Mouse (Mus musculus) liver, embryonic 14.5 days (tissue): ENCODE data around the gene Cep41. TPM values are rescaled to one million over a fixed set of nuclear protein-coding genes. Genes with fewer than 3 reads are reported as not detected.

Source experiments
- ATAC-seq: fragments of 200-750 bp; cut with Nextera tagmentation; 2 replicates; pipeline ENCODE4 v1.8.0; 2017; ENCODE audit warnings: moderate number of reproducible peaks, mild to moderate bottlenecking, moderate library complexity; ENCODE audit not compliant: insufficient read depth
- DNase-seq, 3 experiments: peaks; one replicate each; pipeline ENCODE4 v3.0.0-alpha.2; 2012 to 2013; ENCODE audit warnings: low read depth in 3 of 3, low spot score in 3 of 3
- H3K27ac ChIP-seq: fragments of 300-500 bp; sonication (generic); 2 replicates; pipeline ENCODE4 v1.5.1; 2014; ENCODE audit warnings: moderate library complexity, mild to moderate bottlenecking, control low read depth, inconsistent platforms
- H3K27me3 ChIP-seq: fragments of 300-500 bp; sonication (generic); 2 replicates; pipeline ENCODE4 v1.6.1; 2014; ENCODE audit warnings: mild to moderate bottlenecking, low read length, moderate library complexity; ENCODE audit not compliant: control insufficient read depth, insufficient read depth
- H3K36me3 ChIP-seq: fragments of 300-500 bp; sonication (generic); replicated peaks from 2 replicates; pipeline ENCODE4 v1.6.1; 2014; ENCODE audit warnings: low read depth; ENCODE audit not compliant: control insufficient read depth, insufficient read depth
- H3K4me1 ChIP-seq, 2 experiments: fragments of 200-500 bp in 1 of 2; fragments of 300-500 bp in 1 of 2; sonication (generic) in 1 of 2; replicated peaks; 2 replicates each; pipeline ENCODE4 v1.6.1; 2012 to 2014; ENCODE audit warnings: antibody characterized with exemption in 1 of 2, inconsistent platforms in 1 of 2, low read length in 1 of 2; ENCODE audit not compliant: control insufficient read depth in 2 of 2, insufficient read depth in 2 of 2
- H3K4me2 ChIP-seq: fragments of 300-500 bp; sonication (generic); 2 replicates; pipeline ENCODE4 v1.6.1; 2014; ENCODE audit warnings: low read depth, mild to moderate bottlenecking, control low read depth, moderate library complexity
- H3K4me3 ChIP-seq, 2 experiments: fragments of 200-500 bp in 1 of 2; fragments of 300-500 bp in 1 of 2; sonication (generic) in 1 of 2; 2 replicates each; pipeline ENCODE4 v1.5.1; 2012 to 2014; ENCODE audit warnings: low read depth in 2 of 2, low read length in 2 of 2, mild to moderate bottlenecking in 2 of 2, control low read depth in 1 of 2, inconsistent platforms in 1 of 2, moderate library complexity in 1 of 2; ENCODE audit not compliant: insufficient read depth in 1 of 2
- H3K9ac ChIP-seq: fragments of 300-500 bp; sonication (generic); replicated peaks from 2 replicates; pipeline ENCODE4 v1.6.1; 2014; ENCODE audit warnings: mild to moderate bottlenecking, control low read depth, moderate library complexity
- H3K9me3 ChIP-seq: fragments of 300-500 bp; sonication (generic); 2 replicates; pipeline ENCODE4 v1.6.1; 2016; ENCODE audit warnings: low read length, mixed read lengths; ENCODE audit not compliant: control insufficient read depth
- CTCF ChIP-seq: IDR thresholded peaks from 2 replicates; pipeline ENCODE4 v1.5.1; 2016; ENCODE audit warnings: antibody characterized with exemption, low read depth, control low read depth
- EP300 ChIP-seq: IDR thresholded peaks from 2 replicates; pipeline ENCODE4 v1.6.1; 2016; ENCODE audit warnings: antibody characterized with exemption, low read depth
- WGBS: fragments of 180-500 bp; shearing (Covaris S2); extraction: QIAGEN DNeasy Blood & Tissue Kit; methylation state at CpG from one replicate; pipeline ENCODE4 v1.1.7; 2014; ENCODE audit not compliant: insufficient replicate concordance; 5-methylcytosine and 5-hydroxymethylcytosine counted together
- polyA plus RNA-seq, 2 experiments: library from polyadenylated mRNA; depleted of rRNA in 1 of 2; stranded (reverse) in 1 of 2; unstranded in 1 of 2; fragments of >200 nt; fragmentation: Nextera tagmentation in 1 of 2; extraction: Ambion mirVana in 1 of 2; gene quantifications; 2 replicates each; pipeline versions ENCODE4 v1.2.1 to v1.2.3; 2012 to 2014

Cep41 gene
- polyA plus RNA-seq, 2 experiments: 3.6 to 4.0 TPM

DNA sequence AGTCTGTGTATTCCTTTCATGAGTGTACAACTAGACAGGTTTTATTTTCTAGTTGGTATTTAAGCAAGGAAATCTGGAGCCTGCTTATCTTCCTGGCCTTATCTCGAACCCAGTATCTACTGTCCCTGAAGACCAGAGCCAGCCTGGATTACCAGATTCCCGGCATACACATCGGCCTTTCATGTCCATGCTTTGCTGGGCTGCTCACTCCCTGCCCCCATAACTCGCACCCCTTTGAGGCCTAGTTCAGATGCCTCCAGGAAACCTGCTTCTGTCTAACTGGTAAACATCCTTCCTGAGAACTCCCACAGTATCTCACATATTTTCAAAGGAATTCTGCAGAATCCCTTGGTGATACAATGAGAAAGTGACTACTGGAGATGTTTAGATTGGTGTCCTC lies 28.3 kb downstream of the Cep41 start:
- Histone ChIP-seq H3K4me2 (no peak overlapping the region), H3K27me3 (no peaks in the 10 kb centered on the region), H3K9me3 (no peaks in the 10 kb centered on the region), H3K4me1 (no peaks in the 10 kb centered on the region), H3K9ac (no peak overlapping the region), H3K4me3 (no peak overlapping the region), H3K36me3 (no peaks in the 10 kb centered on the region), H3K27ac (no peak overlapping the region)
- no peak for TF ChIP-seq CTCF
- TF ChIP-seq EP300: no peak
- WGBS: 50% methylated on average over 4 of the region's 4 CpGs
- ATAC-seq (no peak), DNase-seq (no peak)

DNA sequence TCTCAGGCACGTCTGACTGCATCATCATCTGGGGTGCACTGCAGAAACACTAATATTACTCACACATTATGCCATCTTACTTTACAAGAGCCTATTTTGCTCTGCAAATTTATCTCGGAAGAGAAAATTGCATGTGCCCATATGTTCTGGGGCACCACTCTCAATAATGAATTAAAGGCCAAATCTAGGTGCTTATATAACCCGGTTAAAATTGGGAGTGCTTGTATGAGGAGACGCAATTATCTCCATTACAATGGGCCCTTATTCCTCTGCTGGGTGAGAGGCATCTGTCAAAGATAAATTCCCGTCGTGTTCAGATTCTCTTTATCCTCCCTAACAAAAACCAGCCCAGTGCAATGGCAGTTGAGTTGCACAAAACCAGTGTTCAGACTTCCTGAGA lies 28.8 kb downstream of the Cep41 start:
- Histone ChIP-seq H3K27me3 (no peaks in the 10 kb centered on the region), H3K36me3 (no peaks in the 10 kb centered on the region), H3K9ac (no peak overlapping the region), H3K27ac (no peak overlapping the region), H3K4me2 (no peak overlapping the region), H3K4me1 (no peaks in the 10 kb centered on the region), H3K4me3 (no peak overlapping the region), H3K9me3 (no peaks in the 10 kb centered on the region)
- DNase-seq (no peak), ATAC-seq (no peak)
- WGBS: 58% methylated on average over 6 of the region's 6 CpGs
- TF ChIP-seq EP300: no peak

DNA sequence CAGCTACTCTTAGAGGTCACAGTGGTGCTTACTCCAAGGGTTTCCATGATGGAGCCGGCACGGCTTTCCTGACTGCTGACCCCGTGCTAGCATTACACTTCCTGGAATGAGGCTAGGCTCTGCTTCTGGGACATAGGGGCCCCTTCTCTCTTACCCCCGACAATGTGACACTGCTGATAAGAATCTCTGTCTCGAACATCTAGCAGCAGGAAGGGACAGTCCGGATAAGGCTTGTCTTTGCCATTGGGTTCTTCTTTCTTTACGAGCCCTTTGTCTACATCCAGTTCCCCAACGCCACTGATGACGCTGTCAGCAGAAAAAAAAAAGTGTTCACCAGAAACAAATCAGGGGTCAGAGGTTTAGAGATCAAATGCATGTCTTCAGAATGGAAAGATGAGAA lies 34.9 kb downstream of the Cep41 start:
- Histone ChIP-seq H3K4me3 (no peak overlapping the region), H3K4me2 (no peak overlapping the region), H3K4me1 (peaks cover 0 to 6% of the 10 kb centered on the region in 2 experiments; a peak in 2 of 4 replicates), H3K36me3 (no peaks in the 10 kb centered on the region), H3K9ac (no peak overlapping the region), H3K27me3 (no peaks in the 10 kb centered on the region), H3K9me3 (no peaks in the 10 kb centered on the region), H3K27ac (no peak overlapping the region)
- ATAC-seq (no peak), DNase-seq (no peak)
- 24% methylated on average over 9 of the region's 9 CpGs for WGBS
- no peak for TF ChIP-seq CTCF
- TF ChIP-seq EP300: no peak

DNA sequence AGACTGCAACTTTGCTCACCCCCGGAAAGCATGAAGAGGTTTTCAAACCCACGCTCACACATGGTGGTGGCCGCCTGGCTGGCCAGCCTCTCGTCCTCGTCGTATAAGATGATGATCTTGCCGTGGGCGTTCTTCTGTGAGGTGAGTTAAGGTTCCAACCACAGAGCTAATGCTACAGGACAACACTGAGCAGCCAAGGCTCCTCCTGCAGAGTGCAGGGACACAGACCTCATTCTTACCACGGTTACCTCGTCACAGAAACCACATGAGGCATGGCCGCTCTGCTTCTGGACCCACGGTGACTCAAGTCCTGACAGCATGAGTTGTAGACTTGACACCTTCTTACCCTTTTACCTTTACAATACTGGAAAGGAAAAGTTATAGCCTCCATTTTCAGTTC lies 36.3 kb downstream of the Cep41 start:
- H3K9ac ChIP-seq: no peak overlapping the region
- ATAC-seq (no peak), DNase-seq (no peak)
- H3K27me3 ChIP-seq: no peaks in the 10 kb centered on the region
- 71% methylated on average over 12 of the region's 12 CpGs for WGBS
- TF ChIP-seq EP300 (no peak), CTCF (no peak)
- H3K4me3 ChIP-seq: no peak overlapping the region
- peaks cover 0 to 6% of the 10 kb centered on the region in 2 experiments; a peak in 2 of 4 replicates for H3K4me1 ChIP-seq
- H3K27ac ChIP-seq: no peak overlapping the region
- no peaks in the 10 kb centered on the region for H3K36me3 ChIP-seq
- no peak overlapping the region for H3K4me2 ChIP-seq
- no peaks in the 10 kb centered on the region for H3K9me3 ChIP-seq

DNA sequence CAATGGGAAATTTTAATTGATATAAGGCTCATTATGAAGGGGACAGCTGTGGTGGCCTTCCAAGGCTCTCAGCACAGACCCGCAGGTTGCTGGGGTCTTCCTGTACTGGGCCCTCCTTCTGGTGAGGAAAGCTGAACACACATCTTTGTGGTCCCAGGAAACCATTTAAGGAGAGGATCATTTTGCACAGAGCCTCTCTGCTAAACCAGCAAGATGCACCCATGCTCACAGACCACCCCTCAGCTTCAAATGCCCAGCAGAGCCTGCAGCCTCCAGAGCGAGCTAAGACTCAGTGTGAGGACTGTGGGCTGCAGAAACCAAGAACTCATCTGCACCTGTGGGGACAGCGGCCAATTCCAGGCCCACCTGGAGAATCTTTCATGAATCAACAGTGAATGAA lies 38.6 kb downstream of the Cep41 start:
- H3K4me3 ChIP-seq: no peak overlapping the region
- WGBS: 69% methylated on average over 3 of the region's 3 CpGs
- DNase-seq: no peak
- TF ChIP-seq EP300 (no peak), CTCF (no peak)
- ATAC-seq: no peak
- no peak overlapping the region for H3K4me2 ChIP-seq
- H3K36me3 ChIP-seq: no peaks in the 10 kb centered on the region
- no peak overlapping the region for H3K9ac ChIP-seq
- H3K4me1 ChIP-seq: peaks cover 0 to 6% of the 10 kb centered on the region in 2 experiments; a peak in 2 of 4 replicates
- H3K27me3 ChIP-seq: no peaks in the 10 kb centered on the region
- H3K9me3 ChIP-seq: no peaks in the 10 kb centered on the region
- no peak overlapping the region for H3K27ac ChIP-seq
